Mouse (Mus musculus): ENCODE data around the gene Spink4.

The Spink4 gene

GRCm38 (mm10) chr4:40919785-40920184 lies at the start of gene Spink4:
TSS of gene Spink4 (plus strand) at chr4:40920052.
- DNase-seq (ENCODE audit: low spot score): no peak

GRCm38 (mm10) chr4:40870206-40870605 lies 49.6 kb upstream of the Spink4 start:
- DNase-seq (ENCODE audit: low spot score): no peak

- DNase-seq (ENCODE audit: low spot score): no peak
These were observed 47.7 kb upstream of the Spink4 start for GRCm38 (mm10) chr4:40872129-40872528.

GRCm38 (mm10) chr4:40873320-40873719 lies 46.5 kb upstream of the Spink4 start:
- DNase-seq (ENCODE audit: low spot score): no peak

GRCm38 (mm10) chr4:40874151-40874600 lies 45.7 kb upstream of the Spink4 start:
- no peak for DNase-seq (ENCODE audit: low spot score)

GRCm38 (mm10) chr4:40874794-40875552 lies 44.9 kb upstream of the Spink4 start:
- no peak for DNase-seq (ENCODE audit: low spot score)

- no peak for DNase-seq (ENCODE audit: low spot score)
These were observed 44.0 kb upstream of the Spink4 start for GRCm38 (mm10) chr4:40875842-40876241.

GRCm38 (mm10) chr4:40876814-40877371 lies 43.0 kb upstream of the Spink4 start:
- DNase-seq (ENCODE audit: low spot score): no peak

- no peak for DNase-seq (ENCODE audit: low spot score)
These were observed 42.3 kb upstream of the Spink4 start for GRCm38 (mm10) chr4:40877528-40877927.

GRCm38 (mm10) chr4:40883200-40883599 lies 36.7 kb upstream of the Spink4 start:
- no peak for DNase-seq (ENCODE audit: low spot score)

GRCm38 (mm10) chr4:40884282-40885165 lies 35.3 kb upstream of the Spink4 start:
- no peak for DNase-seq (ENCODE audit: low spot score)

- no peak for DNase-seq (ENCODE audit: low spot score)
These were observed 34.7 kb upstream of the Spink4 start for GRCm38 (mm10) chr4:40885166-40885525.

GRCm38 (mm10) chr4:40885883-40886282 lies 34.0 kb upstream of the Spink4 start:
- no peak for DNase-seq (ENCODE audit: low spot score)

- DNase-seq (ENCODE audit: low spot score): no peak
These were observed 31.0 kb upstream of the Spink4 start for GRCm38 (mm10) chr4:40888839-40889238.

- DNase-seq (ENCODE audit: low spot score): no peak
These were observed 30.6 kb upstream of the Spink4 start for GRCm38 (mm10) chr4:40889252-40889651.

GRCm38 (mm10) chr4:40889983-40890382 lies 29.9 kb upstream of the Spink4 start:
- DNase-seq (ENCODE audit: low spot score): no peak

- no peak for DNase-seq (ENCODE audit: low spot score)
These were observed 28.6 kb upstream of the Spink4 start for GRCm38 (mm10) chr4:40891206-40891605.

- DNase-seq (ENCODE audit: low spot score): no peak
These were observed 24.7 kb upstream of the Spink4 start for GRCm38 (mm10) chr4:40895118-40895517.

GRCm38 (mm10) chr4:40895646-40896045 lies 24.2 kb upstream of the Spink4 start:
- DNase-seq (ENCODE audit: low spot score): no peak

GRCm38 (mm10) chr4:40898476-40899044 lies 21.3 kb upstream of the Spink4 start:
- no peak for DNase-seq (ENCODE audit: low spot score)

GRCm38 (mm10) chr4:40899264-40899663 lies 20.6 kb upstream of the Spink4 start:
- DNase-seq (ENCODE audit: low spot score): no peak

- no peak for DNase-seq (ENCODE audit: low spot score)
These were observed 19.8 kb upstream of the Spink4 start for GRCm38 (mm10) chr4:40900071-40900470.
